Mouse (Mus musculus) lung, embryonic 16.5 days (tissue): ENCODE measurements around the gene Oosp1. TPM values are rescaled to one million over a fixed set of nuclear protein-coding genes. Genes with fewer than 3 reads are reported as not detected.

Experiments used
- ATAC-seq: fragments of 200-750 bp; cut with Nextera tagmentation; 2 replicates; pipeline ENCODE4 v1.8.0; 2017; ENCODE audit warnings: low read depth, mild to moderate bottlenecking, moderate library complexity
- H3K27ac ChIP-seq: fragments of 300-500 bp; sonication (generic); 2 replicates; pipeline ENCODE4 v1.5.1; 2014; ENCODE audit warnings: mild to moderate bottlenecking, control low read depth, low read length
- H3K27me3 ChIP-seq: fragments of 300-500 bp; sonication (generic); 2 replicates; pipeline ENCODE4 v1.6.1; 2014; ENCODE audit warnings: low read depth, low read length, mixed read lengths; ENCODE audit not compliant: control insufficient read depth, insufficient read depth
- H3K36me3 ChIP-seq: fragments of 300-500 bp; sonication (generic); 2 replicates; pipeline ENCODE4 v1.6.1; 2014; ENCODE audit warnings: low read length; ENCODE audit not compliant: control insufficient read depth, insufficient read depth
- H3K4me1 ChIP-seq: fragments of 300-500 bp; sonication (generic); replicated peaks from 2 replicates; pipeline ENCODE4 v1.6.1; 2014; ENCODE audit warnings: low read length, mixed read lengths; ENCODE audit not compliant: control insufficient read depth, insufficient read depth
- H3K4me2 ChIP-seq: fragments of 300-500 bp; sonication (generic); 2 replicates; pipeline ENCODE4 v1.6.1; 2014; ENCODE audit warnings: low read depth, low read length, control low read depth
- H3K4me3 ChIP-seq: fragments of 300-500 bp; sonication (generic); 2 replicates; pipeline ENCODE4 v1.5.1; 2014; ENCODE audit warnings: mild to moderate bottlenecking, low read length, control low read depth
- H3K9ac ChIP-seq: fragments of 300-500 bp; sonication (generic); 2 replicates; pipeline ENCODE4 v1.6.1; 2014; ENCODE audit warnings: low read length, control low read depth
- H3K9me3 ChIP-seq: fragments of 300-500 bp; sonication (generic); 2 replicates; pipeline ENCODE4 v1.6.1; 2016; ENCODE audit warnings: low read length; ENCODE audit not compliant: control insufficient read depth
- WGBS: fragments of 180-500 bp; shearing (Covaris S2); extraction: QIAGEN DNeasy Blood & Tissue Kit; methylation state at CpG from one replicate; pipeline ENCODE4 v1.1.7; 2014; 5-methylcytosine and 5-hydroxymethylcytosine counted together
- polyA plus RNA-seq: library from polyadenylated mRNA; unstranded; fragments of >200 nt; fragmentation: Nextera tagmentation; extraction: Ambion mirVana; gene quantifications from 2 replicates; pipeline ENCODE4 v1.2.1, GENCODE M21; 2015

The Oosp1 gene
- polyA plus RNA-seq, 1 experiment from 2014 or later, result not detected

DNA sequence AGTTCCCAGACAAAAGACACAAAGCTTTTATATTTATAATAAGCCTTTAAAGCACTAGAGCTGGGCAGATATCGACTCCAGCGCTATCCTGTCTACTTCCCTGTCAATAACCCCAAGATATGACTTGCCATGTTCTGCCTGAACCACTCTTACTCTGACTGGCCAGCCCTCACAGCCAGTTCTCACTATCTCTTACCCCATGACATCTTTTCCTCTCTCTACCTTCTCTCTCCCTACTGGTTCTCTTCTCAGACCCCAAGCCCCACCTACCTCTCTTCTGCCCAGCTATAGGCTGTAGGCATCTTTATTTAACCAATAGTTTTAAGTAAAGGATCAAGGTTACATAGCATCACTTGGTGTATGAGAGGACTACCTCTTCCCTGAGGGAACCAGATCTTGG lies 56.6 kb downstream of the Oosp1 start:
- no peaks in the 10 kb centered on the region for H3K36me3 ChIP-seq
- no peak overlapping the region for H3K4me2 ChIP-seq
- no peak overlapping the region for H3K9ac ChIP-seq
- no peak overlapping the region for H3K27ac ChIP-seq
- no peak for ATAC-seq
- H3K4me1 ChIP-seq, result no peaks in the 10 kb centered on the region
- H3K4me3 ChIP-seq, result no peak overlapping the region
- H3K9me3 ChIP-seq, result no peaks in the 10 kb centered on the region
- WGBS, result 65% methylated on average over 2 of the region's 2 CpGs
- H3K27me3 ChIP-seq, result no peaks in the 10 kb centered on the region

DNA sequence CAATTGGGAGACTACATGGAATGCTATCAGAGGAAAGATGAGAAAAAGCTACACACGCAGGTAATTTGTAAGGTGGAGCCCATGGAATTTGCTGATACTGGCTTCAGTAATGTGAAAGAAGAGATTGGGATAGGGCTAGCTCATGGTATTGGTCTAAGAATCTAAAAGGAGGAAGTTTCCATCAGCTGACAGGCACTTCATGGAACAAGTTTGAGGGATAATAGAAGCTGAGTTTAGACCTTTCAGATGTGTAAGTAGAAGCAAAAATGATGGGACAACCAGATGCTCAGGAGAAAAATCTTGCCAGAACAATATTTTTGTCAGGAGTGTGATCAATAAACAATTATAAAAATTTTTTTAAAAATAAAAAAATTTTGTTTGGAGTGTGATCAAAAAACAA lies 57.2 kb downstream of the Oosp1 start:
- no peaks in the 10 kb centered on the region for H3K9me3 ChIP-seq
- no peaks in the 10 kb centered on the region for H3K36me3 ChIP-seq
- H3K27me3 ChIP-seq, result no peaks in the 10 kb centered on the region
- no peaks in the 10 kb centered on the region for H3K4me1 ChIP-seq
- H3K9ac ChIP-seq, result no peak overlapping the region
- no peak overlapping the region for H3K4me3 ChIP-seq
- H3K4me2 ChIP-seq, result no peak overlapping the region
- WGBS, result 81% methylated on average over 1 of the region's 1 CpGs
- H3K27ac ChIP-seq, result no peak overlapping the region
- ATAC-seq, result no peak

- Histone ChIP-seq H3K4me1 (no peaks in the 10 kb centered on the region), H3K4me2 (no peak overlapping the region), H3K27me3 (no peaks in the 10 kb centered on the region), H3K27ac (no peak overlapping the region), H3K9ac (no peak overlapping the region), H3K36me3 (no peaks in the 10 kb centered on the region), H3K9me3 (no peaks in the 10 kb centered on the region), H3K4me3 (no peak overlapping the region)
- no peak for ATAC-seq
- WGBS, result 63% methylated on average over 5 of the region's 5 CpGs
Observed at GRCm38 (mm10) chr19:11625231-11625630, 65.7 kb downstream of the Oosp1 start.

DNA sequence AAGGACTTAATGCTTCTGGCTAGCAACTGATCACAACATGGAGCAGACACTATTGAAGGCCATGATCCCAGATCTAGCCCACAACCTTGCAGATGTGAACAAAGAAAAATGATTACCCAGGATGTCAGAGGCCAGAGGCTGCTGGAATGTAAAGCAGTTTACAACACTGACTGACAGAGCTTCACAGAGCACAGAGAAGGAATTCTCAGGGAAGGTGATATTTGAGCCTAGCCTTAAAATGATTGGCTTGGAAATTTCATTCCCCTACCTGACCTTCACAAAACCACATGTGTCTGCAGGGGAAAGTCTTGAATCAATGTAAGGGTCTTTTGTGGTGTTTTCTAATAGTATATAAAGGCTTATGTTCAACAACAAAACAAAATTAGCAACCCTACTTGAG lies 66.2 kb downstream of the Oosp1 start:
- Histone ChIP-seq H3K4me2 (no peak overlapping the region), H3K9ac (no peak overlapping the region), H3K9me3 (no peaks in the 10 kb centered on the region), H3K27me3 (no peaks in the 10 kb centered on the region), H3K27ac (no peak overlapping the region), H3K36me3 (no peaks in the 10 kb centered on the region), H3K4me3 (no peak overlapping the region), H3K4me1 (no peaks in the 10 kb centered on the region)
- no peak for ATAC-seq

DNA sequence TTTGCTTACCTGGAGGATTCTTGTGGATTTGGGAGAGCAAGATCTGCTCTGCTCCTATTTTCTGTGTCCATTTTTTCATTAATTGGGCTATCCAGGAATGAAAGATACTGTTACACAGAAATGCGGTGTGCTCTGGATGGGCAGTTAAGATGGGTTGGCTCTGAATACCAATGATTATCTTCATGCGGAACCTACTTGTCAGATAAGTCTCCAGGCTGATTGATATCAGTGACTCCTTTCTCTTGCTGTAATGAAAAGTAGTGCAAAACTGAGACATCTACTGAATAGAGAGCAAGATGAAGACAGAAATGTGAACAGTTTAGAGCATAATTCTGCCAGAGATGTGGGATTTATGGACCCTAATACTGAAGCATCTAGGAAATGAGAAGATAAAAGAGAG lies 67.4 kb downstream of the Oosp1 start, which contains the start of gene Ms4a2:
TSS of gene Ms4a2 (minus strand) at position 169 of the 400 bp plus-strand sequence.
- no peak within 1 kb of the TSS for H3K4me2 ChIP-seq
- no peaks in the 10 kb centered on the region for H3K27me3 ChIP-seq
- ATAC-seq, result no peak
- no peak within 1 kb of the TSS for H3K9ac ChIP-seq
- no peaks in the 10 kb centered on the region for H3K9me3 ChIP-seq
- WGBS, result 86% methylated on average over 2 of the region's 2 CpGs
- no peaks in the 10 kb centered on the region for H3K4me1 ChIP-seq
- H3K27ac ChIP-seq, result no peak within 1 kb of the TSS
- H3K36me3 ChIP-seq, result no peaks in the 10 kb centered on the region
- no peak within 1 kb of the TSS for H3K4me3 ChIP-seq

DNA sequence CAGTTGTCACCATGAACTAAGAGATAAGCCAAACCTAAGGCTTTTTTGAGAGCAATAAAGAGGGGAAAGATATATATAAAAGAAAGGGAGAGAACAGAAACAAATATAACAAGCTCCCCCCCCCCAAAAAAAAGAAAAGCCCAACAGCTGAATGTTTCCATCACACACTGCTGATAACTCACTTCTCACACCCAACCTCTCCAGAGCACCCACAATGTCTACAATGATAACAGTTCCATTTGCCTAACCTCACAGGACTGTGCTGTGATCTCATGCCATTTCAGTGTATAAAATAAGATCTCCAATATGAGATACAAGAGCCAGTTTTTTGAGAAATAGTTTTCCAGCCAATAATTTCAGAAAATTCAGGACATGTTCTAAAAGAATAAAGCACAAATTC lies 73.0 kb downstream of the Oosp1 start:
- no peak for ATAC-seq
- Histone ChIP-seq H3K4me1 (peaks cover 5% of the 10 kb centered on the region; the same call in 1 of the 2 replicates), H3K9me3 (no peaks in the 10 kb centered on the region), H3K27ac (no peak overlapping the region), H3K4me3 (no peak overlapping the region), H3K27me3 (no peaks in the 10 kb centered on the region), H3K36me3 (no peaks in the 10 kb centered on the region), H3K9ac (no peak overlapping the region), H3K4me2 (no peak overlapping the region)

Other genes with a start within 250 kb of the Oosp1 start
- 0.30 and 0.38 TPM in 2 replicates for gene Ms4a4b, start 247.6 kb downstream of the Oosp1 start, polyA plus RNA-seq
- 7.4 and 8.3 TPM in 2 replicates for gene Ms4a6c, start 221.8 kb downstream of the Oosp1 start, polyA plus RNA-seq
- not detected in 2 replicates for gene Gm8369, start 205.2 kb downstream of the Oosp1 start, polyA plus RNA-seq
- gene Ms4a6b, start 174.6 kb downstream of the Oosp1 start, polyA plus RNA-seq, result 5.5 and 5.6 TPM in 2 replicates
- 2.1 and 2.7 TPM in 2 replicates for gene Ms4a4d, start 154.3 kb downstream of the Oosp1 start, polyA plus RNA-seq
- 5.7 and 6.8 TPM in 2 replicates for gene Ms4a6d, start 86.3 kb downstream of the Oosp1 start, polyA plus RNA-seq
- gene Ms4a2, start 67.4 kb downstream of the Oosp1 start, polyA plus RNA-seq, result 0.20 and 0.35 TPM in 2 replicates
- 0.23 TPM in 1 of 2 replicates, not detected in the other for gene Ms4a3, start 50.3 kb downstream of the Oosp1 start, polyA plus RNA-seq
- gene Oosp2, start 30.6 kb downstream of the Oosp1 start, polyA plus RNA-seq, result not detected in 2 replicates
- not detected in 2 replicates for gene Oosp3, start 5.9 kb upstream of the Oosp1 start, polyA plus RNA-seq
- gene Gif, start 56.4 kb upstream of the Oosp1 start, polyA plus RNA-seq, result 0.70 and 1.3 TPM in 2 replicates
- gene Mrpl16, start 79.2 kb upstream of the Oosp1 start, polyA plus RNA-seq, result 36.2 and 40.4 TPM in 2 replicates
- gene Stx3, start 128.3 kb upstream of the Oosp1 start, polyA plus RNA-seq, result 17.6 and 19.3 TPM in 2 replicates
- not detected in 2 replicates for gene Olfr1417, start 148.1 kb upstream of the Oosp1 start, polyA plus RNA-seq
- gene Olfr1418, start 169.9 kb upstream of the Oosp1 start, polyA plus RNA-seq, result not detected in 2 replicates
- gene Olfr1419, start 184.0 kb upstream of the Oosp1 start, polyA plus RNA-seq, result not detected in 2 replicates
- gene Olfr1420, start 195.4 kb upstream of the Oosp1 start, polyA plus RNA-seq, result 0.05 TPM in 1 of 2 replicates, not detected in the other
- gene Patl1, start 221.2 kb upstream of the Oosp1 start, polyA plus RNA-seq, result 18.9 and 19.0 TPM in 2 replicates